Mouse (Mus musculus): ENCODE results near the gene Slc41a1. TPM values are rescaled to one million over a fixed set of nuclear protein-coding genes. Genes with fewer than 3 reads are reported as not detected.
A peak's percentile ranks its signal among the peaks of the same experiment; 100 is the strongest.

Slc41a1 gene
- polyA plus RNA-seq, 1 experiment from 2014 or later = 11.5 TPM

DNA sequence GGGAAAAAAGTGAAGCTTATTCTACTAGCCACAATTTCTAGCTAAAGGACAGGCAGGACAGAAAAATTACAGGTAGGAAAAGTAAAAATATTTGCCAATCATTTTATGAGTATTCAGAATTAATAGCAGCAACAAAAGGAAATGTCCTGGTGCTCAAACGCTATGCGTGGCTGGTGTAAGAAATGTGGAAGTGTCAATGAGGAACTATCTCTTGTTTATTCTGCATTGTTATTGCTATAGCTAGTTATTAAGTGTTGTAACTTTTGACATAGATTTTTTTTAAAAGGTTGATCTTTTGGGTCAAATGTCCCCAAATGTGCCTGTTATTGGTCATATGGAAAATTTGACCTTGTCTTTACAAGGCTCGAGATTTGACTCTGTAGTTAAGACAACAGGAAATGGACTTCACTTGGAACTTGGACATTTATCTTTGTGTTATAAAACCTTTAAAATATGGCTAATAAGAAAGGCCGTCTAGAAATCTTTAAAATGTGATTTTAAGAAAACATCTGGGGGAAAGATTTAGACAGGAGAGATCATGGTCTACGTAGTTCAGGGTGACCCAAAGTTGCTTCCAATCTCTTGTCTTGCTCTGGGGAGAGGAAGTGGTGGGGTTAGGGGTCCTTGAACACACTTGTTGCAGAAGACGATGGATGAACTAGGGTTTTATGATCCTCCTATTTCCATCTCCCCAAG is 39.2 kb downstream of the Slc41a1 start:
- 82% methylated on average over 6 of the region's 6 CpGs for WGBS

GRCm38 (mm10) chr1:131867093-131867945 is 40.0 kb downstream of the Slc41a1 start, which contains the start of gene Rab29:
Rab29 (plus strand) TSS chr1:131867224.
- Histone ChIP-seq H3K4me3 (peak within 1 kb of the TSS; percentile 53), H3K4me1 (0 out of 2 replicates have a peak, but pooled peaks cover 6% of the 10 kb centered on the region), H3K9ac (peak within 1 kb of the TSS; percentile 49), H3K27me3 (peaks cover 8% of the 10 kb centered on the region), H3K4me2 (replicated peaks) (peak within 1 kb of the TSS; percentile 69), H3K9me3 (replicated peaks) (no peaks in the 10 kb centered on the region), H3K36me3 (no peaks in the 10 kb centered on the region), H3K27ac (no peak within 1 kb of the TSS)
- under 1% methylated on average over 46 of the region's 46 CpGs for WGBS
- ATAC-seq (ENCODE audit: low FRiP score) = peak; percentile 96

More for the DNA sequence above, 39.2 kb downstream of the Slc41a1 start:
- H3K4me1 ChIP-seq = 0 out of 2 replicates have a peak, but pooled peaks cover 6% of the 10 kb centered on the region
- no peaks in the 10 kb centered on the region for H3K36me3 ChIP-seq
- no peak overlapping the region for H3K4me2 ChIP-seq (replicated peaks)
- no peaks in the 10 kb centered on the region for H3K9me3 ChIP-seq (replicated peaks)
- H3K4me3 ChIP-seq = no peak overlapping the region
- no peak overlapping the region for H3K9ac ChIP-seq
- H3K27ac ChIP-seq = no peak overlapping the region
- ATAC-seq (ENCODE audit: low FRiP score) = no peak; the same call in 1 of the 2 replicates
- peaks cover 8% of the 10 kb centered on the region for H3K27me3 ChIP-seq

DNA sequence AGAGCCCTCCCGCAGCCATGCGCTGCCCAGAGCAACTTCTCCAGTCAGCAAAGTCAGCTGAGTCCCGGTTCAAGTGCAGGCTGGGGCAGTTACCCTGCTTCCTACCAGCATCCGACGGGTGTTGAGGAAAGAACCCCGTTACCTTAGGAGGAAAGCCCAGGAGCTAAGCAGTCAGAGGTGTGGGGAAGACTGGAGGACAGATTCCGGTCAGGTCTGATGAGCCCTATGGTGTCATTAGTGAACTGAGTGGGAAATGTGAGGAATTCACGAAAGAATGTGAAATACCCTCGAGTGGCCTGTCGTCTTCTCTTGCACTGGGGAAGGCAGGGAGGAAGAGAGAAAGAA is 40.6 kb downstream of the Slc41a1 start:
- Histone ChIP-seq H3K36me3 (no peaks in the 10 kb centered on the region), H3K27me3 (peaks cover 8% of the 10 kb centered on the region), H3K9me3 (replicated peaks) (no peaks in the 10 kb centered on the region), H3K4me2 (replicated peaks) (peak overlapping the region; percentile 69), H3K4me1 (0 out of 2 replicates have a peak, but pooled peaks cover 6% of the 10 kb centered on the region), H3K4me3 (peak overlapping the region; percentile 53), H3K9ac (peak overlapping the region; percentile 49; the same call in 1 of the 2 replicates), H3K27ac (no peak overlapping the region)
- WGBS = 26% methylated on average over 10 of the region's 10 CpGs
- ATAC-seq (ENCODE audit: low FRiP score) = no peak

DNA sequence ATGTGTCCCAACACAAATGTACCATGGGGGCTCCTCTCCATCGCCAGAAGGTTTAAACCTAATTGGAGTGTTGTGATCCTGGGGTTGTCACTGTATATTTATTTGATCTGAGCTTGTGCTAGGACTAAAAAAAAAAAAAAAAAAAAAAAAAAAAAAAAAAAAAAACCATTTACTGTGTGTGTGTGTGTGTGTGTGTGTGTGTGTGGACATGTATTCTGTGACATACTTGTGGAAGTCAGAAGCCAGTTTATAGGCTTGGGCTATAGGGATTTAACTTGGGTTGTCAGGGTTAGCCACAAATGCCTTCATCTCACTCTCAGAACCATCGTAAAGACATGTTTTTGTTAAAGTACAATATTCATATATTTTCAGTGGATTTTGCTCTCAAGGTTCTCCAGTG is 42.3 kb downstream of the Slc41a1 start:
- Histone ChIP-seq H3K9ac (no peak overlapping the region), H3K4me2 (replicated peaks) (no peak overlapping the region), H3K27me3 (peaks cover 8% of the 10 kb centered on the region), H3K4me3 (no peak overlapping the region), H3K36me3 (no peaks in the 10 kb centered on the region), H3K27ac (no peak overlapping the region), H3K4me1 (0 out of 2 replicates have a peak, but pooled peaks cover 6% of the 10 kb centered on the region), H3K9me3 (replicated peaks) (no peaks in the 10 kb centered on the region)
- WGBS = 89% methylated on average over 2 of the region's 2 CpGs
- no peak for ATAC-seq (ENCODE audit: low FRiP score)

- 76% methylated on average over 1 of the region's 1 CpGs for WGBS
- no peaks in the 10 kb centered on the region for H3K9me3 ChIP-seq (replicated peaks)
- no peak overlapping the region for H3K4me3 ChIP-seq
- no peak overlapping the region for H3K27ac ChIP-seq
- H3K36me3 ChIP-seq = no peaks in the 10 kb centered on the region
- no peak for ATAC-seq (ENCODE audit: low FRiP score)
- H3K4me1 ChIP-seq = 0 out of 2 replicates have a peak, but pooled peaks cover under 1% of the 10 kb centered on the region
- no peak overlapping the region for H3K4me2 ChIP-seq (replicated peaks)
- no peak overlapping the region for H3K9ac ChIP-seq
- peaks cover 4% of the 10 kb centered on the region for H3K27me3 ChIP-seq
Observed at GRCm38 (mm10) chr1:131872856-131873255, 45.6 kb downstream of the Slc41a1 start.

GRCm38 (mm10) chr1:131879816-131880215 is 52.5 kb downstream of the Slc41a1 start:
- WGBS = 84% methylated on average over 2 of the region's 2 CpGs
- H3K4me2 ChIP-seq (replicated peaks) = no peak overlapping the region
- ATAC-seq (ENCODE audit: low FRiP score) = no peak

GRCm38 (mm10) chr1:131882787-131883186 is 55.5 kb downstream of the Slc41a1 start:
- no peaks in the 10 kb centered on the region for H3K27me3 ChIP-seq
- H3K36me3 ChIP-seq = no peaks in the 10 kb centered on the region
- H3K9ac ChIP-seq = no peak overlapping the region
- no peak overlapping the region for H3K27ac ChIP-seq
- H3K4me3 ChIP-seq = no peak overlapping the region
- no peaks in the 10 kb centered on the region for H3K9me3 ChIP-seq (replicated peaks)
- no peak for ATAC-seq (ENCODE audit: low FRiP score)
- WGBS = 58% methylated on average over 2 of the region's 2 CpGs
- H3K4me1 ChIP-seq = peaks cover 8% of the 10 kb centered on the region; the same call in 1 of the 2 replicates
- no peak overlapping the region for H3K4me2 ChIP-seq (replicated peaks)

More at GRCm38 (mm10) chr1:131879816-131880215, 52.5 kb downstream of the Slc41a1 start:
- no peak overlapping the region for H3K4me3 ChIP-seq
- no peak overlapping the region for H3K9ac ChIP-seq
- no peak overlapping the region for H3K27ac ChIP-seq
- no peaks in the 10 kb centered on the region for H3K27me3 ChIP-seq
- no peaks in the 10 kb centered on the region for H3K9me3 ChIP-seq (replicated peaks)
- H3K4me1 ChIP-seq = peaks cover 6% of the 10 kb centered on the region; the same call in 1 of the 2 replicates
- no peaks in the 10 kb centered on the region for H3K36me3 ChIP-seq

DNA sequence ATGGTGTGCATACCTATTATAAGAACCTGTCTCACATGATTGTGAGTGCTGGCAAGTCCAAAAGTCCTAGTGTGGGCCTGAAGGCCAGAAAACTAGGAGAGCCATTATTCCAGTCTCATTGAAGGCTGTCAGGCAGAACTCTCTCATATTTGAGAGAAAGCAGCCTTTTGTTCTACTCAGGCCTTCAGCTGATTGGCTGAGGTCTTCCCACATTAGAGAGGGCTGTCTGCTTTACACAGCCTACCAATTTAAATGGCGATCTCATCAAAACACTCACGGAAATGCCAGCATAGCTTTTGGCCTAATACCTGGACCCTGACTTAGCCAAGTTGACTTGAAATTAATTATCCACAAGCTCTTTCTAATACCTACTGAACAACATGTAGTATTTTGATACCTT is 58.9 kb downstream of the Slc41a1 start:
- Histone ChIP-seq H3K4me2 (replicated peaks) (no peak overlapping the region), H3K36me3 (no peaks in the 10 kb centered on the region), H3K27me3 (no peaks in the 10 kb centered on the region), H3K4me1 (peaks cover 8% of the 10 kb centered on the region; the same call in 1 of the 2 replicates), H3K4me3 (no peak overlapping the region), H3K27ac (no peak overlapping the region), H3K9me3 (replicated peaks) (no peaks in the 10 kb centered on the region), H3K9ac (no peak overlapping the region)
- 82% methylated on average over 2 of the region's 2 CpGs for WGBS
- no peak for ATAC-seq (ENCODE audit: low FRiP score)

DNA sequence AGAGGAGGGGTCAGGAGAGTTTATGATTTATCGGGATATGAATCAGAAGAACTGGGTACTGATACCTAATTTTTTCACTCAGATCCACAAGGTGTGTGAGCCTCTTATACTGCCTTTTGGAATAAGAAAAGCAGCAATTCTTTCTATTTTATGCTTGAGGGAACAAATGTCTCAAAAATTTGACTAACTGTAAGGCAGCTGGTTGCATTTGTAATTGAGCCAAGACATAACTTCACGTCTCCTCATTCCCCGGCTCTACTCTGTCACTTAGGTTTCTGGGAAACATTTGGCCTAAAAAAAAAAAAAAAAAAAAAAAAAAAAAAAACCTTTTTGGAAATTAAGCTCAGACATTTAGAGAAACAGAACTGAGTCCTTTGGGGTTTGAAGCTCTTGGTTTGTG is 59.3 kb downstream of the Slc41a1 start:
- no peak for ATAC-seq (ENCODE audit: low FRiP score)
- Histone ChIP-seq H3K9ac (no peak overlapping the region), H3K9me3 (replicated peaks) (no peaks in the 10 kb centered on the region), H3K27me3 (no peaks in the 10 kb centered on the region), H3K36me3 (no peaks in the 10 kb centered on the region), H3K4me3 (no peak overlapping the region), H3K4me2 (replicated peaks) (no peak overlapping the region), H3K4me1 (peaks cover 7% of the 10 kb centered on the region; the same call in 1 of the 2 replicates), H3K27ac (no peak overlapping the region)
- WGBS = 78% methylated on average over 3 of the region's 3 CpGs

GRCm38 (mm10) chr1:131890043-131890658 is 62.9 kb downstream of the Slc41a1 start:
- Histone ChIP-seq H3K27me3 (no peaks in the 10 kb centered on the region), H3K9ac (no peak overlapping the region), H3K4me3 (no peak overlapping the region), H3K4me2 (replicated peaks) (no peak overlapping the region), H3K9me3 (replicated peaks) (no peaks in the 10 kb centered on the region), H3K4me1 (0 out of 2 replicates have a peak, but pooled peaks cover 3% of the 10 kb centered on the region), H3K36me3 (no peaks in the 10 kb centered on the region), H3K27ac (no peak overlapping the region)
- no peak for ATAC-seq (ENCODE audit: low FRiP score)
- 77% methylated on average over 6 of the region's 6 CpGs for WGBS

DNA sequence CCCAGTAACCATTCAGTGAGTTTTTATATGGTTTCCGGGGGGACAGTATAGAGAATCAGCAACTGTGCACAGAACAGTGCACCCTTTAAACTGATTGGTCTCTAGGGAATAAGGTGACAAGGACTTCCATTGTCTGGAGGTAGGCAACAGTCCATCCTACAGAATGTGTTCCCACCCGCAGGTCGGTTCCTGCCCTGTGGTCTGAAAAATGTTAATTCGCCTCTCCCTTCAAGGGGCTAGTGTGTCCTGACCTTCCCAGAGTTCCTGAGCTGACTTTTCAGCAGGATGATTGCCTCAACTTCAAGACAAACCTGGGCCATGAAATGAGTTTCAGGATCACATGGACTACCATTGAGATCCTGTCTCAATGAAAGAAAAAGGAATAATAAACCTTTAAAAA is 64.1 kb downstream of the Slc41a1 start:
- no peak overlapping the region for H3K9ac ChIP-seq
- no peaks in the 10 kb centered on the region for H3K4me1 ChIP-seq
- H3K4me2 ChIP-seq (replicated peaks) = no peak overlapping the region
- no peak overlapping the region for H3K4me3 ChIP-seq
- no peaks in the 10 kb centered on the region for H3K27me3 ChIP-seq
- no peaks in the 10 kb centered on the region for H3K36me3 ChIP-seq
- no peaks in the 10 kb centered on the region for H3K9me3 ChIP-seq (replicated peaks)
- WGBS = 58% methylated on average over 4 of the region's 4 CpGs
- ATAC-seq (ENCODE audit: low FRiP score) = no peak
- no peak overlapping the region for H3K27ac ChIP-seq
